Mouse (Mus musculus) heart, embryonic 11.5 days (tissue): Measurements from ENCODE around the gene Pcolce2. TPM values are rescaled to one million over a fixed set of nuclear protein-coding genes. Genes with fewer than 3 reads are reported as not detected.
"Not testable (repeated sequence)": the region's sequence is repeated elsewhere in the genome, so short reads cannot be mapped to it uniquely, and the experiment has no call there.

Experiments used
- ATAC-seq: fragments of 200-750 bp; cut with Nextera tagmentation; replicated peaks from 2 replicates; pipeline ENCODE4 v1.8.0; 2017; ENCODE audit warnings: moderate library complexity; ENCODE audit not compliant: insufficient number of reproducible peaks, low FRiP score, low TSS enrichment
- H3K27ac ChIP-seq: fragments of 300-500 bp; sonication (generic); 2 replicates; pipeline ENCODE4 v1.5.1; 2014; ENCODE audit warnings: mild to moderate bottlenecking, low read depth, low read length
- H3K27me3 ChIP-seq: fragments of 300-500 bp; sonication (generic); 2 replicates; pipeline ENCODE4 v1.6.1; 2014; ENCODE audit warnings: mild to moderate bottlenecking, low read length, mixed read lengths; ENCODE audit not compliant: control insufficient read depth, insufficient read depth
- H3K36me3 ChIP-seq: fragments of 300-500 bp; sonication (generic); 2 replicates; pipeline ENCODE4 v1.6.1; 2014; ENCODE audit warnings: mild to moderate bottlenecking, low read length, moderate library complexity, mixed read lengths; ENCODE audit not compliant: control insufficient read depth, insufficient read depth
- H3K4me1 ChIP-seq: fragments of 300-500 bp; sonication (generic); 2 replicates; pipeline ENCODE4 v1.6.1; 2014; ENCODE audit warnings: low read length; ENCODE audit not compliant: control insufficient read depth, insufficient read depth
- H3K4me2 ChIP-seq: fragments of 300-500 bp; sonication (generic); 2 replicates; pipeline ENCODE4 v1.6.1; 2014; ENCODE audit warnings: mild to moderate bottlenecking, moderate library complexity
- H3K4me3 ChIP-seq: fragments of 300-500 bp; sonication (generic); 2 replicates; pipeline ENCODE4 v1.5.1; 2014; ENCODE audit warnings: low read depth, low read length
- H3K9ac ChIP-seq: fragments of 300-500 bp; sonication (generic); 2 replicates; pipeline ENCODE4 v1.6.1; 2014; ENCODE audit warnings: mild to moderate bottlenecking, low read depth, low read length, moderate library complexity
- H3K9me3 ChIP-seq: fragments of 300-500 bp; sonication (generic); replicated peaks from 2 replicates; pipeline ENCODE4 v1.6.1; 2016; ENCODE audit warnings: low read length; ENCODE audit not compliant: control insufficient read depth
- WGBS: fragments of 180-500 bp; shearing (Covaris S2); extraction: QIAGEN DNeasy Blood & Tissue Kit; methylation state at CpG from one replicate; pipeline ENCODE4 v1.1.7; 2014; ENCODE audit not compliant: insufficient replicate concordance; 5-methylcytosine and 5-hydroxymethylcytosine counted together
- polyA plus RNA-seq: library from polyadenylated mRNA; unstranded; fragments of >200 nt; fragmentation: Nextera tagmentation; extraction: Ambion mirVana; gene quantifications from 2 replicates; pipeline ENCODE4 v1.2.1, GENCODE M21; 2014

Gene Pcolce2
- polyA plus RNA-seq, 1 experiment from 2014 or later: 1.8 TPM

GRCm38 (mm10) chr9:95629561-95629960 lies 7.8 kb upstream of the Pcolce2 start:
- not testable (repeated sequence) for H3K4me2 ChIP-seq, H3K9ac ChIP-seq, H3K27ac ChIP-seq, H3K36me3 ChIP-seq, ATAC-seq, H3K4me1 ChIP-seq, H3K4me3 ChIP-seq, H3K27me3 ChIP-seq, H3K9me3 ChIP-seq
- 76% methylated on average over 2 of the region's 2 CpGs for WGBS

DNA sequence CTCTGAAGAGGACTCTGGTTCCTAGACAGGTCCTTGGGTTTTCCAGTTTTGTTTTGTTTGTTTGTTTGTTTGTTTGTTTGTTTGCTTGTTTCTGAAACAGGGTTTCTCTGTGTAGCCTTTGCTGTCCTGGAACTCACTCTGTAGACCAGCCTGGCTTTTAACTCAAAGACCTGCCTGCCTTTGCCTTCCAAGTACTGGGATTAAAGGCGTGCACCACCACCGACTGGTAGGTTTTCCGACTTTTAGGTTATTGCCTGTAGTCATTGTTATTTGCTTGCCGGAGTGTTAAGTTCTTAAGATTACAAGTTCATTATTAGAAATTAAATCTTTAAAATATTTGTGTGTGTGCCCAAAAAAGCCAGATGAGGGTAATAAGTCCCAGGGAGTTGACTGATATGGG lies 1.0 kb upstream of the Pcolce2 start:
- H3K9ac ChIP-seq: no peak overlapping the region
- WGBS: 75% methylated on average over 4 of the region's 4 CpGs
- ATAC-seq: no peak

DNA sequence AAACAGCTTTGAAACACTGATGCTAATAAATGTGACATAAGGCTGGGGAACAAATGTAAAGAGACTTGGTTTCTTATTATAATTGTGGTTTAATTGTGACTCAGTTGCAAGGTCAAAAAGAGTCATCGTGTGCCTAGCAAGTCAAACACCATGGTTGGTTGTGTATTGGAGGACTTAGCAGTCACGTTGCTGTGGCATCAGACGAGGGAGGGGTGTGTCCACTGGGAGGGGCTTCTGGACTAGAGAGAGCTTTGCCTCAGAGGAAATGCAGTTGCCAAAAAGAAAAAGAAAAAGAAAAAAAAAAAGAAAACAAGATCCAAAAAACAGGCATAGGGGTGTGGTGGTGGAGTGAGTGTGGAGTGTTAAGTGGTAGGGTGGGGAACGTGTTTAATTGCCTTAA lies 2.5 kb downstream of the Pcolce2 start:
- Histone ChIP-seq H3K36me3 (no peaks in the 10 kb centered on the region), H3K27ac (no peak overlapping the region), H3K4me1 (peaks cover 3% of the 10 kb centered on the region; the same call in 1 of the 2 replicates), H3K27me3 (peaks cover 21% of the 10 kb centered on the region), H3K9me3 (no peaks in the 10 kb centered on the region), H3K9ac (no peak overlapping the region), H3K4me3 (no peak overlapping the region), H3K4me2 (no peak overlapping the region)
- no peak for ATAC-seq
- 46% methylated on average over 4 of the region's 4 CpGs for WGBS

More for the DNA sequence above, 1.0 kb upstream of the Pcolce2 start:
- peaks cover 21% of the 10 kb centered on the region for H3K27me3 ChIP-seq
- H3K27ac ChIP-seq: no peak overlapping the region
- H3K4me3 ChIP-seq: no peak overlapping the region
- H3K4me2 ChIP-seq: no peak overlapping the region
- no peaks in the 10 kb centered on the region for H3K9me3 ChIP-seq
- H3K36me3 ChIP-seq: no peaks in the 10 kb centered on the region
- peaks cover 3% of the 10 kb centered on the region; the same call in 1 of the 2 replicates for H3K4me1 ChIP-seq

DNA sequence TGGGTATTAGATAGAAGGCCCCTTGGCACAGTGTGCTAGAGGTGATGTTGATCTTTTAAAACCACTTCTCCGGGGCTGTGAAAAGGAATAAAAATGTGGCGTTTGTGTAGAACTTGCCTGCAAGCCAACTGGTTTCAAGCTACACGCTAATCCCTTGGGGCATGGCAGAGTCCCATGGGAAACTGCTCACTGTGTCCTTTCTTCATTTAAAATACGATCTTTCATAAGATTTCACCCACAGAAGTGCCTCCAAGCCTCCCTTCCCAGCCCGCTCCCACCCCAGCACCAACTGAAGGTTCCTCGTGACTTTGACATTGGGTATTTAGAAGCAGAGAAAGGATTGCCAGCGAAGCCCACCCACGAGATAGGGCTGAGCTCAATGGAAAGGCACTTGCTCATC lies 8.5 kb downstream of the Pcolce2 start:
- Histone ChIP-seq H3K4me2 (no peak overlapping the region), H3K27ac (no peak overlapping the region), H3K36me3 (no peaks in the 10 kb centered on the region), H3K4me1 (no peaks in the 10 kb centered on the region), H3K9ac (no peak overlapping the region), H3K4me3 (no peak overlapping the region), H3K9me3 (no peaks in the 10 kb centered on the region), H3K27me3 (no peaks in the 10 kb centered on the region)
- ATAC-seq: no peak
- WGBS: 87% methylated on average over 8 of the region's 8 CpGs

- H3K9ac ChIP-seq: no peak overlapping the region
- H3K27me3 ChIP-seq: no peaks in the 10 kb centered on the region
- H3K27ac ChIP-seq: no peak overlapping the region
- H3K36me3 ChIP-seq: no peaks in the 10 kb centered on the region
- H3K4me1 ChIP-seq: no peaks in the 10 kb centered on the region
- H3K4me2 ChIP-seq: no peak overlapping the region
- no peak for ATAC-seq
- no peak overlapping the region for H3K4me3 ChIP-seq
- WGBS: 85% methylated on average over 6 of the region's 6 CpGs
- no peaks in the 10 kb centered on the region for H3K9me3 ChIP-seq
Measured at GRCm38 (mm10) chr9:95653363-95653762, 16.0 kb downstream of the Pcolce2 start.

DNA sequence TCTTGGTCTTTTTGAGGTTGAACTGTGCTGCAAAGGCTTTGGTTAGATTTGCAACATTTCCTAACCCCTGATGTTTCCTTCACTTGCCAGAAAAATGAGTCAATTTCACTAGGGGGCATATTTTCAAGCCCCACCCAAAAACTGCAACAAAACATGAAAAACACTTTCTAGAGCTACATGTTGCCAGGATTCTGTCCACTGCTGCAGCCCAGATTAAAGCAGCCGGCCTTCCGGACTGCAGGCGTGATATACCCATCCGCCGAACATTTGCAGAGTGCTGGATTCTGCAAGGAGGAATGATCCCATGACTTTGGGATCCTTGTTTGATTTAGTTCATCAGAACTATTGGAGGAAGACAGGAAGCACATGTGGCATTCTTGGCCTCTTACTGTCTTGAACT lies 17.0 kb downstream of the Pcolce2 start:
- Histone ChIP-seq H3K4me1 (no peaks in the 10 kb centered on the region), H3K36me3 (no peaks in the 10 kb centered on the region), H3K27ac (no peak overlapping the region), H3K9ac (no peak overlapping the region), H3K9me3 (no peaks in the 10 kb centered on the region), H3K4me2 (no peak overlapping the region), H3K4me3 (no peak overlapping the region), H3K27me3 (no peaks in the 10 kb centered on the region)
- ATAC-seq: no peak
- WGBS: 92% methylated on average over 5 of the region's 5 CpGs

DNA sequence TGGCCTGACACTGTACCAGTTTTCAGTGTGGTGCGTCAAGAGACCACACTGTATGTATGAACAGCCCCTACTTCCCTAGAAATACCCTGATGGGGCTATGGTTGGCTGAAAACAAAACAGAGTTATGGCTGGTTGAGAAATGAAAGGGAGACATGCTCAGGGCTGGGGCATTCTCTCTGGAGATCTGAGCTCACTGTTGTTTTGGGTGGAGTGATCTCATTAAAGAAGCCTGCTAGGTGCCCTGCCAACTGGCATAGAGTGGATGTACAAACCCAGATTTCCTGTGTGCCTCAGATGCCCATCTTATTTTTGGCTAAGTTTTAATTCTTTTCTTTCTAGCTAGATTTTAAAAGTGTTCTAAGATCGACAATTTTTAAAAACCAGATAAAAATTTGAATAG lies 20.5 kb downstream of the Pcolce2 start:
- 87% methylated on average over 2 of the region's 2 CpGs for WGBS
- Histone ChIP-seq H3K4me2 (no peak overlapping the region), H3K4me3 (no peak overlapping the region), H3K9ac (no peak overlapping the region), H3K4me1 (no peaks in the 10 kb centered on the region), H3K36me3 (no peaks in the 10 kb centered on the region), H3K27me3 (no peaks in the 10 kb centered on the region), H3K9me3 (no peaks in the 10 kb centered on the region), H3K27ac (no peak overlapping the region)
- no peak for ATAC-seq

- Histone ChIP-seq H3K4me2 (no peak overlapping the region), H3K9ac (no peak overlapping the region), H3K27me3 (no peaks in the 10 kb centered on the region), H3K9me3 (no peaks in the 10 kb centered on the region), H3K36me3 (no peaks in the 10 kb centered on the region), H3K4me1 (no peaks in the 10 kb centered on the region), H3K4me3 (no peak overlapping the region), H3K27ac (no peak overlapping the region)
- no peak; the same call in 1 of the 2 replicates for ATAC-seq
- WGBS: 57% methylated on average over 10 of the region's 10 CpGs
Measured at GRCm38 (mm10) chr9:95664290-95664989, 27.0 kb downstream of the Pcolce2 start.

GRCm38 (mm10) chr9:95665835-95666234 lies 28.4 kb downstream of the Pcolce2 start:
- H3K9me3 ChIP-seq: no peaks in the 10 kb centered on the region
- H3K27me3 ChIP-seq: no peaks in the 10 kb centered on the region
- ATAC-seq: no peak
- no peaks in the 10 kb centered on the region for H3K36me3 ChIP-seq
- H3K4me2 ChIP-seq: no peak overlapping the region
- H3K9ac ChIP-seq: no peak overlapping the region
- no peaks in the 10 kb centered on the region for H3K4me1 ChIP-seq
- 80% methylated on average over 6 of the region's 6 CpGs for WGBS
- H3K27ac ChIP-seq: no peak overlapping the region
- H3K4me3 ChIP-seq: no peak overlapping the region
